Comparison of ENCODE assay signal across 18 mouse cellular contexts in the genomic region with DNA sequence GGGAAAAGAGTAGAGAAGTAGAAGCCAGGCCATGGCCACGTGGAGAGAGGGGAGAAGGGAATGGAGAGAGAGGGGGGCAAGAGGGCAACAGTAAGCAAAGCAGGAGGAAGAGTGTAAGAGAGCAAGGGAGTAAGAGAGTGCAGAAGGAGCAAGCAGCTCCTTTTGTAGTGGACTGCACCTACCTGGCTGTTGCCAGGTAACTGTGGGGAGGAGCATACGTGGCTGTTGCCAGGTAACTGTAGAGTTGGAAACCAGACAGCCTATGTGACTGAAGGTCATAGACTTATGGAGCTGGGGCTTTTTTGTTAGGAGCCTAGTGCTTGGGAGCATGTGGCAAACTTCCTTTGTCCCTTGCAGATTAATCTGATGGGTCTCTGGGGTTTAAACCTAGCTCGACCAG. TPM values are rescaled to one million over a fixed set of nuclear protein-coding genes. Genes with fewer than 3 reads are reported as not detected.
DNase-seq lines count a peak whose midpoint lies in the region; ATAC-seq and TF ChIP-seq lines count a peak whose summit lies in the region.
"Had no signal": no experiment of that assay in that cellular context is flagged by ENCODE, and none has a peak within 500 bp of the region (broad histone marks: within the 10 kb centered on the region; RNA-seq: fewer than 3 reads in every experiment).

No protein-coding gene starts in this region.

- no peaks in the 10 kb centered on the region for H3K4me1 ChIP-seq in kidney, embryonic 14.5 days (ENCODE audit: control insufficient read depth, insufficient read depth, low read length)
- no peaks in the 10 kb centered on the region for H3K4me1 ChIP-seq in lung, postnatal 0 days (ENCODE audit: insufficient read depth, low read depth, low read length)
- no peaks in the 10 kb centered on the region for H3K4me1 ChIP-seq in lung, adult 2 months (ENCODE audit: control insufficient read depth, insufficient read depth, low read length)
- H3K4me1 ChIP-seq in bone marrow macrophage, adult 2 months (ENCODE audit: control insufficient read depth, insufficient read depth, low read length), result peaks cover 11% of the 10 kb centered on the region
- H3K4me1 ChIP-seq in stomach, embryonic 14.5 days (ENCODE audit: control insufficient read depth, insufficient read depth, low read length), result peaks cover 5% of the 10 kb centered on the region; the same call in 1 of the 2 replicates
- no peaks in the 10 kb centered on the region for H3K4me1 ChIP-seq in hindbrain, embryonic 12.5 days
- H3K4me1 ChIP-seq: limb, embryonic 12.5 days; midbrain, embryonic 12.5 days had no signal

- TF ChIP-seq CTCF in lung, postnatal 0 days (IDR thresholded peaks at IDR 0.05), result no peak
- no peak for TF ChIP-seq CTCF in lung, adult 2 months (IDR thresholded peaks at IDR 0.05; ENCODE audit: insufficient read depth, low read length)
- no peak for TF ChIP-seq CTCF in bone marrow macrophage, adult 2 months (IDR thresholded peaks at IDR 0.05; ENCODE audit: low read depth, low read length)

- WGBS in kidney, embryonic 14.5 days, result 43% methylated on average over 3 of the region's 3 CpGs
- WGBS in lung, postnatal 0 days, result 32% methylated on average over 3 of the region's 3 CpGs
- WGBS in lung, adult 2 months, result 44% methylated on average over 3 of the region's 3 CpGs
- 28% methylated on average over 3 of the region's 3 CpGs for WGBS in stomach, embryonic 14.5 days
- WGBS in hindbrain, embryonic 12.5 days, result 38% methylated on average over 3 of the region's 3 CpGs

- H3K27me3 ChIP-seq in kidney, embryonic 14.5 days (ENCODE audit: control insufficient read depth, insufficient read depth, low read length), result no peaks in the 10 kb centered on the region
- no peaks in the 10 kb centered on the region for H3K27me3 ChIP-seq in lung, postnatal 0 days (replicated peaks; ENCODE audit: insufficient read depth, low read length)
- no peaks in the 10 kb centered on the region for H3K27me3 ChIP-seq in stomach, embryonic 14.5 days (ENCODE audit: control insufficient read depth, insufficient read depth, low read length)
- no peaks in the 10 kb centered on the region for H3K27me3 ChIP-seq in hindbrain, embryonic 12.5 days
- H3K27me3 ChIP-seq: limb, embryonic 12.5 days; midbrain, embryonic 12.5 days had no signal

- no peaks in the 10 kb centered on the region for H3K9me3 ChIP-seq in kidney, embryonic 14.5 days (ENCODE audit: control insufficient read depth, low read length)
- H3K9me3 ChIP-seq in lung, postnatal 0 days (ENCODE audit: low read length), result no peaks in the 10 kb centered on the region
- no peaks in the 10 kb centered on the region for H3K9me3 ChIP-seq in stomach, embryonic 14.5 days (ENCODE audit: control insufficient read depth, low read depth, low read length)
- no peaks in the 10 kb centered on the region for H3K9me3 ChIP-seq in hindbrain, embryonic 12.5 days (replicated peaks)
- H3K9me3 ChIP-seq: limb, embryonic 12.5 days; midbrain, embryonic 12.5 days had no signal

- no peak for DNase-seq in kidney, adult 9 months
- DNase-seq in lung, postnatal 0 days (ENCODE audit: low spot score), result peak; percentile 23
- DNase-seq in lung, adult 2 months, result no peak
- DNase-seq: adrenal gland, postnatal 25 days; B cell, adult 2 months; cerebellum, adult 9-10 months; layer of hippocampus, adult 9-11 months; thymus, adult 2 months had no signal

- H3K4me2 ChIP-seq in kidney, embryonic 14.5 days (replicated peaks; ENCODE audit: low read depth, low read length), result no peak overlapping the region
- no peak overlapping the region for H3K4me2 ChIP-seq in lung, postnatal 0 days (replicated peaks; ENCODE audit: low read depth, low read length)
- no peak overlapping the region for H3K4me2 ChIP-seq in stomach, embryonic 14.5 days (replicated peaks; ENCODE audit: low read depth, low read length)
- H3K4me2 ChIP-seq in hindbrain, embryonic 12.5 days (replicated peaks), result no peak overlapping the region
- H3K4me2 ChIP-seq: heart, embryonic 11.5 days; hindbrain, embryonic 14.5 days; limb, embryonic 12.5 days; midbrain, embryonic 12.5 days had no signal

- no peaks in the 10 kb centered on the region for H3K36me3 ChIP-seq in kidney, embryonic 14.5 days (ENCODE audit: control insufficient read depth, insufficient read depth, low read length)
- H3K36me3 ChIP-seq in lung, postnatal 0 days (ENCODE audit: insufficient read depth, low read length), result no peaks in the 10 kb centered on the region
- H3K36me3 ChIP-seq in stomach, embryonic 14.5 days (ENCODE audit: control insufficient read depth, insufficient read depth, low read length), result no peaks in the 10 kb centered on the region
- H3K36me3 ChIP-seq in hindbrain, embryonic 12.5 days, result no peaks in the 10 kb centered on the region
- H3K36me3 ChIP-seq: limb, embryonic 12.5 days; midbrain, embryonic 12.5 days had no signal

- H3K4me3 ChIP-seq in kidney, embryonic 14.5 days (ENCODE audit: low read length), result no peak overlapping the region
- no peak overlapping the region for H3K4me3 ChIP-seq in lung, postnatal 0 days (ENCODE audit: low read depth, low read length)
- no peak overlapping the region for H3K4me3 ChIP-seq in lung, adult 2 months (replicated peaks; ENCODE audit: extremely low read depth, low read depth, low read length)
- no peak overlapping the region for H3K4me3 ChIP-seq in bone marrow macrophage, adult 2 months (ENCODE audit: insufficient read depth, low read length)
- H3K4me3 ChIP-seq in stomach, embryonic 14.5 days (ENCODE audit: low read depth, low read length), result no peak overlapping the region
- H3K4me3 ChIP-seq in hindbrain, embryonic 12.5 days, result no peak overlapping the region
- H3K4me3 ChIP-seq: limb, embryonic 12.5 days; midbrain, embryonic 12.5 days had no signal

- ATAC-seq in kidney, embryonic 14.5 days (ENCODE audit: low FRiP score, low TSS enrichment), result peak; percentile 49; the same call in 1 of the 2 replicates
- ATAC-seq in lung, postnatal 0 days, result peak; percentile 65
- ATAC-seq in stomach, embryonic 14.5 days (ENCODE audit: insufficient number of reproducible peaks, insufficient read depth, low FRiP score, low read depth), result peak; percentile 74; the same call in 1 of the 2 replicates
- no peak for ATAC-seq in hindbrain, embryonic 12.5 days (ENCODE audit: low FRiP score)
- ATAC-seq: forebrain, embryonic 14.5 days had no signal

- H3K27ac ChIP-seq in kidney, embryonic 14.5 days (ENCODE audit: low read depth, low read length), result no peak overlapping the region
- H3K27ac ChIP-seq in lung, postnatal 0 days (ENCODE audit: low read length), result no peak overlapping the region
- H3K27ac ChIP-seq in bone marrow macrophage, adult 2 months (ENCODE audit: insufficient read depth, low read depth, low read length), result peak overlapping the region; percentile 6; the same call in 1 of the 2 replicates
- H3K27ac ChIP-seq in stomach, embryonic 14.5 days (ENCODE audit: low read length), result no peak overlapping the region
- H3K27ac ChIP-seq in hindbrain, embryonic 12.5 days, result no peak overlapping the region
- H3K27ac ChIP-seq: hindbrain, embryonic 14.5 days; limb, embryonic 12.5 days; liver, embryonic 14.5 days; midbrain, embryonic 12.5 days had no signal

- TF ChIP-seq EP300 in lung, postnatal 0 days (IDR thresholded peaks at IDR 0.05), result no peak

- H3K9ac ChIP-seq in kidney, embryonic 14.5 days (ENCODE audit: low read depth, low read length), result no peak overlapping the region
- no peak overlapping the region for H3K9ac ChIP-seq in lung, postnatal 0 days (replicated peaks; ENCODE audit: low read depth)
- H3K9ac ChIP-seq in stomach, embryonic 14.5 days (replicated peaks; ENCODE audit: low read depth, low read length), result no peak overlapping the region
- no peak overlapping the region for H3K9ac ChIP-seq in hindbrain, embryonic 12.5 days
- H3K9ac ChIP-seq: hindbrain, embryonic 14.5 days; limb, embryonic 12.5 days; liver, embryonic 14.5 days; midbrain, embryonic 12.5 days had no signal

- no peak for TF ChIP-seq POLR2A in lung, adult 2 months (IDR thresholded peaks at IDR 0.05; ENCODE audit: borderline replicate concordance, extremely low read depth, low read depth, low read length)
- no peak for TF ChIP-seq POLR2A in bone marrow macrophage, adult 2 months (IDR thresholded peaks at IDR 0.05; ENCODE audit: borderline replicate concordance, low read depth, low read length)

RNA-seq across cellular contexts. Expression of a gene that starts 21.1 kb away (rescaled TPM):
- polyA plus RNA-seq in kidney, embryonic 14.5 days (2014; fragmentation: Nextera tagmentation; extraction: Ambion mirVana), result 0.11 and 0.22 TPM in 2 replicates
- 0.47 and 0.95 TPM in 2 replicates for polyA plus RNA-seq in lung, postnatal 0 days (2015; fragmentation: Nextera tagmentation; extraction: Ambion mirVana)
- 0.03 and 0.15 TPM in 2 replicates for polyA plus RNA-seq in lung, adult 2 months (2012; rRNA removed)
- 2.9 and 4.2 TPM in 2 replicates for polyA plus RNA-seq in bone marrow macrophage, adult 2 months (2012; ENCODE audit: insufficient read depth, insufficient read length, missing spikeins)
- polyA plus RNA-seq in stomach, embryonic 14.5 days (2014; fragmentation: Nextera tagmentation; extraction: Ambion mirVana), result 0.11 TPM in 1 of 2 replicates, not detected in the other
- polyA plus RNA-seq in hindbrain, embryonic 12.5 days (2016; fragmentation: Nextera tagmentation; extraction: Ambion mirVana), result 0.40 TPM in 1 of 2 replicates, not detected in the other
- polyA plus RNA-seq: hindbrain, embryonic 14.5 days had no signal
